Mouse (Mus musculus): ENCODE measurements at regions not wholly inside any gene's neighbourhood (a gene's known extent, or its start where the extent isn't known, plus 50 kb on each side); places are given as distances from the start of the nearest gene placed in this dataset.

DNA sequence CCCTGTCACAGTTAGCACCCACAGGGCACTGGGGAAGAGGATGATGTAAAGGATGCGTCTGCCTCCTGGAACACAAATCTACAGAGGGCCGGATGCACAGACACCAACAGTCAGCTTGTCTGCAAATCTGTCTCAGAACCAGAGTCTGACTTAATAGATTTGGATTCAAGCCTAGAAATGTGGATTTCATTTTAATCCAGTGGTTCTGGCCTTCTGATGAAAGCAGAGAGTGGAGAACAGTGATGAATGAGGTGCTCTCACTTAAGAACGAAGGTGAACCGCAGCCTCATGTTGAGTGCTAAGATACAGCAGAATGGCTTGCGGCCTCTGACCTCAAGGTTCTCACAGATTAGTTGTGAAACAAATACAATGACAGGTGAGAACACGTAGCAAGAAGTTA, 446.5 kb downstream of the Tmem114 start:
- WGBS: 41% methylated on average over 6 of the region's 6 CpGs
- no peak for ATAC-seq (ENCODE audit: low FRiP score, low read depth)
- Histone ChIP-seq H3K4me2 (replicated peaks) (no peak overlapping the region), H3K27ac (no peak overlapping the region), H3K9me3 (no peaks in the 10 kb centered on the region), H3K4me1 (no peaks in the 10 kb centered on the region), H3K9ac (no peak overlapping the region), H3K27me3 (peaks cover 2% of the 10 kb centered on the region; the same call in 1 of the 2 replicates), H3K4me3 (no peak overlapping the region), H3K36me3 (no peaks in the 10 kb centered on the region)

- ATAC-seq (ENCODE audit: low FRiP score, low read depth): no peak
- 75% methylated on average over 2 of the region's 2 CpGs for WGBS
- Histone ChIP-seq H3K27me3 (no peaks in the 10 kb centered on the region), H3K27ac (no peak overlapping the region), H3K4me1 (no peaks in the 10 kb centered on the region), H3K9ac (no peak overlapping the region), H3K4me2 (replicated peaks) (no peak overlapping the region), H3K9me3 (no peaks in the 10 kb centered on the region), H3K36me3 (no peaks in the 10 kb centered on the region), H3K4me3 (no peak overlapping the region)
Measured at GRCm38 (mm10) chr16:7951616-7952015, 473.3 kb downstream of the Tmem114 start.

GRCm38 (mm10) chr16:7942333-7942732, 482.6 kb downstream of the Tmem114 start:
- H3K9ac ChIP-seq: no peak overlapping the region
- H3K36me3 ChIP-seq: no peaks in the 10 kb centered on the region
- no peak for ATAC-seq (ENCODE audit: low FRiP score, low read depth)
- 84% methylated on average over 2 of the region's 2 CpGs for WGBS
- H3K4me2 ChIP-seq (replicated peaks): no peak overlapping the region
- no peaks in the 10 kb centered on the region for H3K4me1 ChIP-seq
- H3K27me3 ChIP-seq: no peaks in the 10 kb centered on the region
- no peaks in the 10 kb centered on the region for H3K9me3 ChIP-seq
- H3K4me3 ChIP-seq: no peak overlapping the region
- H3K27ac ChIP-seq: no peak overlapping the region

DNA sequence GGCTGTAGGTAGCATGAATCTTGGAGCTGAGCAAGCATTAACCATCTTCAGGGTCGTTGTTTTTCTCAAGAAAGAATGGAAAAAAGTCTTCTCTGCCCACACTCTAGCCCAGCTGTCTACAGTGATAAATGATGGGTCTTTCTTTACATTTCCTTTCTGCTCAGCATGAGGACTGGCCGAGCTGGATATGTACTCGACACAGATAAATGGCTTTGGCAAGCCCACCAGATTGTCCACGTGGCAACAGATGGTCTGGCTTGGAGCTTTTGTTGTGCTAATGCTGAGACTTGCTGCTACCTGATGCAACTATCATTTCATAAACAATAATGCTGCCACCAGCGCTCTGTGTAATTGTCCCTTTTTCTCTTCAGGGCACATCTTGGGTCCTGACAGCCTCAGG, 487.8 kb downstream of the Tmem114 start:
- Histone ChIP-seq H3K9ac (no peak overlapping the region), H3K36me3 (no peaks in the 10 kb centered on the region), H3K4me3 (no peak overlapping the region), H3K27ac (no peak overlapping the region), H3K4me2 (replicated peaks) (no peak overlapping the region), H3K9me3 (no peaks in the 10 kb centered on the region), H3K4me1 (no peaks in the 10 kb centered on the region), H3K27me3 (no peaks in the 10 kb centered on the region)
- 46% methylated on average over 5 of the region's 5 CpGs for WGBS
- ATAC-seq (ENCODE audit: low FRiP score, low read depth): no peak

DNA sequence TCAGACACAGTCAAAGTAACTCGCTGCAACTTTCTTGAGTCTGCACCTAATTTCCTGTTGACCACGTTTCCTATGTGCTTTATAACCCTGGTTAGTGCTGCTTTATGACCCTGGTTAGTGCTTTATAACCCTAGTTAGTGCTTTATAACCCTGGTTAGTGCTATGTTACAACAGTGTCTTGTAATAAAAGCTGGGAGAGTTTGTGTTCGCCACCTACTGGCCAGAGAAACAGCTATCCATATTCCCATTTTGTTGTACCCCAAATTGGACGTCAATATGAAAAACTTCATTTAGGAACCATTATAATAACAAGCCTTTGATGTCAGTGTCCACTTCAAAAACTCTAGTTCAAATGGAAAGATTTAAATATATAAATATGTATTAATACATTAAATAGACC, 492.6 kb downstream of the Tmem114 start:
- no peak overlapping the region for H3K4me3 ChIP-seq
- H3K4me2 ChIP-seq (replicated peaks): no peak overlapping the region
- H3K9me3 ChIP-seq: no peaks in the 10 kb centered on the region
- peaks cover 10% of the 10 kb centered on the region for H3K4me1 ChIP-seq
- ATAC-seq (ENCODE audit: low FRiP score, low read depth): no peak
- H3K36me3 ChIP-seq: no peaks in the 10 kb centered on the region
- no peak overlapping the region for H3K9ac ChIP-seq
- H3K27me3 ChIP-seq: no peaks in the 10 kb centered on the region
- H3K27ac ChIP-seq: no peak overlapping the region
- 15% methylated on average over 4 of the region's 4 CpGs for WGBS

GRCm38 (mm10) chr16:7931676-7932075, 493.3 kb downstream of the Tmem114 start:
- H3K9ac ChIP-seq: no peak overlapping the region
- H3K27ac ChIP-seq: no peak overlapping the region
- H3K4me1 ChIP-seq: peaks cover 10% of the 10 kb centered on the region
- H3K4me2 ChIP-seq (replicated peaks): no peak overlapping the region
- no peaks in the 10 kb centered on the region for H3K9me3 ChIP-seq
- 78% methylated on average over 6 of the region's 6 CpGs for WGBS
- H3K27me3 ChIP-seq: no peaks in the 10 kb centered on the region
- no peaks in the 10 kb centered on the region for H3K36me3 ChIP-seq
- ATAC-seq (ENCODE audit: low FRiP score, low read depth): no peak
- H3K4me3 ChIP-seq: no peak overlapping the region

DNA sequence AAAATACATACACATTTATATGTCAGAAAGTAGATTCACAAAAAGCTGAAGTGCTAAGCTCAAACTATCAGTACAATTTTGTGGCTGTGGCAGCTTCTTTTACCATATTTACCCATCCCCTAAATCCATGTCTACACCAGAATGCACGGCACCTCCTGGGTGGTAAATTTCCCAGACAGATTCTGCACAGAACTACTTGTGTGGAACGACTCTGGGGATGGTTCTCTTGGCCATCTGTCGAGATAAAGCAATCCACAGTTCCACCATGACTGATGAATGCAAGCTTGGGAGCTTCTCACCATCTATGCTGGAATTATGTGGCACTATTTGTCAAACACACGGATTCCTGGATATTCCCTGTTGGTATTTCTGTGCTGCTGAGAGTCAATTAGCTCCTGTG, 495.8 kb downstream of the Tmem114 start:
- Histone ChIP-seq H3K36me3 (no peaks in the 10 kb centered on the region), H3K4me2 (replicated peaks) (no peak overlapping the region), H3K9ac (no peak overlapping the region), H3K9me3 (no peaks in the 10 kb centered on the region), H3K27ac (no peak overlapping the region), H3K4me3 (no peak overlapping the region), H3K4me1 (peaks cover 10% of the 10 kb centered on the region), H3K27me3 (no peaks in the 10 kb centered on the region)
- 63% methylated on average over 4 of the region's 4 CpGs for WGBS
- ATAC-seq (ENCODE audit: low FRiP score, low read depth): no peak

DNA sequence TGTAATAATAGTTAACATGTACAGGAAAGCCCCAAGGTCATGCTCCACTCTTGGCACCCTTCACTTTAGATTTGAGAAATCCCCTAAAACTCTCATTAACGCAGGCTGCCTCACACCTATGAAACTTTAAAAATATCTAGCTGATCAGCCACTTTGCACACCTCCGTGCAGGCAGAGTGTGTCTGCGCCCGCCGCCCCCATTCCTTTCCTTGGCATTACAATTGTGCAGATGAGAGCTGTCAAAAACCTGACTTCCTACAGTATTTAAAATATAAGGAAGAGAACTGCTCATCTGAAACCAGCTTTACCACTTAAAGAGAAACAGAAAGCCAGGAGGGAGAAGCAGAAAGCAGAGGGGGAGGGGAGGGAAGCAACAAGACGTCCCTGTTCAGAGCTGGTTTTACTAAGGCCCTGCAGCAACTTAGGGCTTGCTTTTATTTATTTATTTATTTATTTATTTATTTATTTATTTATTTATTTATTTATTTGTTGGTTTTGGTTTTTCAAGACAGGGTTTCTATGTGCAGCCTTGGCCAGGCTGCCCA, 496.5 kb downstream of the Tmem114 start:
- Histone ChIP-seq H3K36me3 (no peaks in the 10 kb centered on the region), H3K4me2 (replicated peaks) (peak overlapping the region; percentile 12), H3K27ac (no peak overlapping the region), H3K4me3 (no peak overlapping the region), H3K27me3 (no peaks in the 10 kb centered on the region), H3K9me3 (no peaks in the 10 kb centered on the region), H3K9ac (no peak overlapping the region), H3K4me1 (peaks cover 10% of the 10 kb centered on the region)
- no peak for ATAC-seq (ENCODE audit: low FRiP score, low read depth)
- 46% methylated on average over 6 of the region's 6 CpGs for WGBS

DNA sequence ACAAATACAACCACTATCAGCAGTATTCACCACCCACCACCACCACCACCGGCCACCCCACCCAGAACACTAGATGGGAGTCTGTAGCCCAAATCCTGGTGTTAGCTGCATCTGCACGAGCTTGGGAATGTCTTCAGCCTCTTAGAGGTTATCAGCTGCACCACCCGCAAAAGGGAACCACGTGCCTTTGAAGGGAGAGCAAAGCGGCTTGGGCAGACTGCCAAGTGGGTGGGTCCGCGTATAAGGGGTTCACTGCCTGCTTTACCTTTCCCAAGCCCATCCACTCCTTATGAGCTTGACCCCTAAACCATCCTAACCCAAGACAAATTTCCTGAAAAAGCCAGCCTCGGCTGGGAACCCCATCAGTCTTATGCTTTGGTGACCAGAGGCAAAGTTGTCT, 497.2 kb downstream of the Tmem114 start:
- H3K27ac ChIP-seq: no peak overlapping the region; the same call in 1 of the 2 replicates
- no peak overlapping the region for H3K9ac ChIP-seq
- no peaks in the 10 kb centered on the region for H3K27me3 ChIP-seq
- H3K9me3 ChIP-seq: no peaks in the 10 kb centered on the region
- H3K36me3 ChIP-seq: no peaks in the 10 kb centered on the region
- 0 out of 2 replicates have a peak, but pooled peaks have one; percentile 19 for ATAC-seq (ENCODE audit: low FRiP score, low read depth)
- 48% methylated on average over 8 of the region's 8 CpGs for WGBS
- H3K4me2 ChIP-seq (replicated peaks): peak overlapping the region; percentile 12
- H3K4me3 ChIP-seq: no peak overlapping the region
- peaks cover 10% of the 10 kb centered on the region for H3K4me1 ChIP-seq

- no peak overlapping the region for H3K4me2 ChIP-seq (replicated peaks)
- no peak for ATAC-seq (ENCODE audit: low FRiP score, low read depth)
- no peak overlapping the region for H3K9ac ChIP-seq
- no peaks in the 10 kb centered on the region for H3K4me1 ChIP-seq
- H3K27ac ChIP-seq: no peak overlapping the region
- no peak overlapping the region for H3K4me3 ChIP-seq
- H3K9me3 ChIP-seq: no peaks in the 10 kb centered on the region
- no peaks in the 10 kb centered on the region for H3K36me3 ChIP-seq
- no peaks in the 10 kb centered on the region for H3K27me3 ChIP-seq
- 79% methylated on average over 2 of the region's 2 CpGs for WGBS
Measured at GRCm38 (mm10) chr16:7895786-7896185, 529.1 kb downstream of the Tmem114 start.

GRCm38 (mm10) chr16:7892799-7893198, 532.1 kb downstream of the Tmem114 start:
- no peak for ATAC-seq (ENCODE audit: low FRiP score, low read depth)

GRCm38 (mm10) chr16:7863406-7863805, 561.5 kb downstream of the Tmem114 start:
- H3K27ac ChIP-seq: no peak overlapping the region
- H3K4me2 ChIP-seq (replicated peaks): no peak overlapping the region
- no peaks in the 10 kb centered on the region for H3K4me1 ChIP-seq
- H3K27me3 ChIP-seq: no peaks in the 10 kb centered on the region
- no peaks in the 10 kb centered on the region for H3K36me3 ChIP-seq
- 91% methylated on average over 2 of the region's 2 CpGs for WGBS
- no peak for ATAC-seq (ENCODE audit: low FRiP score, low read depth)
- H3K9me3 ChIP-seq: no peaks in the 10 kb centered on the region
- H3K4me3 ChIP-seq: no peak overlapping the region
- H3K9ac ChIP-seq: no peak overlapping the region

More at GRCm38 (mm10) chr16:7892799-7893198, 532.1 kb downstream of the Tmem114 start:
- WGBS: 81% methylated on average over 5 of the region's 5 CpGs
- Histone ChIP-seq H3K36me3 (no peaks in the 10 kb centered on the region), H3K27ac (no peak overlapping the region), H3K4me3 (no peak overlapping the region), H3K4me1 (no peaks in the 10 kb centered on the region), H3K9ac (no peak overlapping the region), H3K9me3 (no peaks in the 10 kb centered on the region), H3K27me3 (no peaks in the 10 kb centered on the region), H3K4me2 (replicated peaks) (no peak overlapping the region)

DNA sequence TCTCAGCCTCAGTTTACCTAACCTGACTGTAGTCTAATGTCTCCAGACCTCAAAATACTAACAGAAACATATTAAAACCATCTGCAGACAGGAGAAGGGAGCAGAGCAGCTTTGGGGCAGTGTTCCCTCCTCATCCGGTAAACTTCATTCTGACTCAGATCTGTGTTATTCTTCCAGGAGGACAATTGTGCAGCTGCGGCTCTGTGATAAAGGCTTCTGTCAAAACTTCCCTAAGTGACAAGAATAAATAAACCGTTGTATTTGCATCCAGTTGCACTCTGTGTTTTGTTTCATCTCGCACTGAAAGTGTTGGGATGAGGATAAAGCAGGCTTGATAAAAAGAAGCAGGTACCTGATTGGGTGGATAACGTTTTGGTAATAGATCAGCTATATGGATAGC, 585.8 kb downstream of the Tmem114 start:
- H3K9ac ChIP-seq: no peak overlapping the region
- H3K9me3 ChIP-seq: no peaks in the 10 kb centered on the region
- H3K4me1 ChIP-seq: no peaks in the 10 kb centered on the region
- no peak overlapping the region for H3K4me3 ChIP-seq
- H3K27ac ChIP-seq: no peak overlapping the region
- no peaks in the 10 kb centered on the region for H3K36me3 ChIP-seq
- 83% methylated on average over 5 of the region's 5 CpGs for WGBS
- no peaks in the 10 kb centered on the region for H3K27me3 ChIP-seq
- no peak for ATAC-seq (ENCODE audit: low FRiP score, low read depth)
- H3K4me2 ChIP-seq (replicated peaks): no peak overlapping the region
